Mouse (Mus musculus) splenic B cell, adult 2 months (primary cell): ENCODE results near the gene Gm21887.
"Not testable (repeated sequence)": the region's sequence is repeated elsewhere in the genome, so short reads cannot be mapped to it uniquely, and the experiment has no call there.

Experiments
- DNase-seq: peaks from one replicate; pipeline ENCODE4 v3.0.0-alpha.2; 2011; ENCODE audit warnings: low read depth, low spot score
- H3K27me3 ChIP-seq: 2 replicates; pipeline ENCODE4 v1.6.1; 2012; ENCODE audit warnings: mild to moderate bottlenecking, low read length, moderate library complexity, mixed read lengths; ENCODE audit not compliant: control insufficient read depth, poor library complexity, insufficient read depth, severe bottlenecking
- H3K36me3 ChIP-seq: 2 replicates; pipeline ENCODE4 v1.6.1; 2012; ENCODE audit warnings: mild to moderate bottlenecking, low read length, moderate library complexity, mixed read lengths; ENCODE audit not compliant: control insufficient read depth, poor library complexity, insufficient read depth, severe bottlenecking

The Gm21887 gene

GRCm38 (mm10) chrX:169999912-170000641 is 9.4 kb upstream of the Gm21887 start:
- DNase-seq, H3K27me3 ChIP-seq: not testable (repeated sequence)

GRCm38 (mm10) chrX:170000642-170001387 is 8.6 kb upstream of the Gm21887 start:
- not testable (repeated sequence) for H3K36me3 ChIP-seq, DNase-seq, H3K27me3 ChIP-seq

More at GRCm38 (mm10) chrX:169999912-170000641, 9.4 kb upstream of the Gm21887 start:
- not testable (repeated sequence) for H3K36me3 ChIP-seq

GRCm38 (mm10) chrX:170001388-170001695 is 8.1 kb upstream of the Gm21887 start:
- H3K36me3 ChIP-seq, H3K27me3 ChIP-seq, DNase-seq: not testable (repeated sequence)

- H3K27me3 ChIP-seq, H3K36me3 ChIP-seq, DNase-seq: not testable (repeated sequence)
Measured at GRCm38 (mm10) chrX:170002510-170003197, 6.8 kb upstream of the Gm21887 start.

DNA sequence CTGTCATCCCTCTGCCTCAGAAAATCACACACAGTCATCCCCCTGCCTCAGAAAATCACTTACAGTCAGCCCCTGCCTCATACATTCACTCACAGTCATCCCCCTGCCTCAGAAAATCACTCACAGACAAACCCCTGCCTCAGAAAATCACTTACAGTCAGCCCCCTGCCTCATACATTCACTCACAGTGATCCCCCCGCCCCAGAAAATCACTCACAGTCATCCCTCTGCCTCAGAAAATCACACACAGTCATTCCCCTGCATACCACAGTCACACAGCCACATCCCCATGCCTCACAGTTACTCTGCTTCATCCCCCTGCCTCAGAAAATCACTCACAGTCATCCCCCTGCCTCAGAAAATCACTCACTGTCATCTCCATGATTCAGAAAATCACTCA is 5.9 kb upstream of the Gm21887 start:
- not testable (repeated sequence) for H3K27me3 ChIP-seq, H3K36me3 ChIP-seq, DNase-seq

- not testable (repeated sequence) for H3K36me3 ChIP-seq, DNase-seq, H3K27me3 ChIP-seq
Measured at GRCm38 (mm10) chrX:170004236-170004635, 5.2 kb upstream of the Gm21887 start.

GRCm38 (mm10) chrX:170004793-170005192 is 4.7 kb upstream of the Gm21887 start:
- H3K27me3 ChIP-seq, DNase-seq, H3K36me3 ChIP-seq: not testable (repeated sequence)

DNA sequence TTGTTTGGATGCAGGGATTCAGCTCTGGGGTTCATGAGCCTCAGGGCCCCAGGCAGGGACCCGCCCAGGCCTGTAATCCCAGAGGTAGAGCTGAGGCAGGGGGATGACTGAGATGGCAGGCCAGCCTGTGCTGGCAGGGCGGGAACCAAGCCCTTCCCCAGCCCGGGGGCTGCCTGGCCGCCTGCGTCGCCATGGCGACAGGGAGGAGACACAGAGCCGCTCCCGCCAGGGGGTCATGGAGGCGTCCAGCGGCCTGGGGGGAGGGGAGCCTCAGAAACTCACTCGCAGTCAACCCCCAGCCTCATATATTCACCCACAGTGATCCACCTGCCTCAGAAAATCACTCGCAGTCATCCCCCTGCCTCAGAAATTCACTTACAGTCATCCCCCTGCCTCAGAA is 4.3 kb upstream of the Gm21887 start:
- H3K36me3 ChIP-seq, DNase-seq, H3K27me3 ChIP-seq: not testable (repeated sequence)

GRCm38 (mm10) chrX:170005695-170006297 is 3.7 kb upstream of the Gm21887 start:
- not testable (repeated sequence) for DNase-seq, H3K36me3 ChIP-seq, H3K27me3 ChIP-seq

DNA sequence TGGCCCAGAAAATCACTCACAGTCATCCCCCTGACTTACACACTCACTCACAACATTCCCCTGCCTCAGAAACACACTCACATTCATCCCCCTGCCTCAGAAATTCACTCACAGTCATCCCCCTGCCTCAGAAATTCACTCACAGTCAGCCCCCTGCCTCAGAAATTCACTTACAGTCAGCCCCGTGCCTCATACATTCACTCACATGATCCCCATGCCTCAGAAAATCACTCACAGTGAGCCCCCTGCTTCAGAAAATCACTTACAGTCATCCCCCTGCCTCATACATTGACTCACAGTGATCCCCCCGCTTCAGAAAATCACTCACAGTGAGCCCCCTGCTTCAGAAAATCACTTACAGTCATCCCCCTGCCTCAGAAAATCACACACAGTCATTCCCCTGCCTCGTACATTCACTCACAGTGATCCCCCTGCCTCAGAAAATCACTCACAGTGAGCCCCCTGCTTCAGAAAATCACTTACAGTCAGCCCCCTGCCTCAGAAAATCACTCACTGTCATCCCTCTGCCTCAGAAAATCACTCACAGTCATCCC is 2.7 kb upstream of the Gm21887 start:
- not testable (repeated sequence) for DNase-seq, H3K27me3 ChIP-seq

DNA sequence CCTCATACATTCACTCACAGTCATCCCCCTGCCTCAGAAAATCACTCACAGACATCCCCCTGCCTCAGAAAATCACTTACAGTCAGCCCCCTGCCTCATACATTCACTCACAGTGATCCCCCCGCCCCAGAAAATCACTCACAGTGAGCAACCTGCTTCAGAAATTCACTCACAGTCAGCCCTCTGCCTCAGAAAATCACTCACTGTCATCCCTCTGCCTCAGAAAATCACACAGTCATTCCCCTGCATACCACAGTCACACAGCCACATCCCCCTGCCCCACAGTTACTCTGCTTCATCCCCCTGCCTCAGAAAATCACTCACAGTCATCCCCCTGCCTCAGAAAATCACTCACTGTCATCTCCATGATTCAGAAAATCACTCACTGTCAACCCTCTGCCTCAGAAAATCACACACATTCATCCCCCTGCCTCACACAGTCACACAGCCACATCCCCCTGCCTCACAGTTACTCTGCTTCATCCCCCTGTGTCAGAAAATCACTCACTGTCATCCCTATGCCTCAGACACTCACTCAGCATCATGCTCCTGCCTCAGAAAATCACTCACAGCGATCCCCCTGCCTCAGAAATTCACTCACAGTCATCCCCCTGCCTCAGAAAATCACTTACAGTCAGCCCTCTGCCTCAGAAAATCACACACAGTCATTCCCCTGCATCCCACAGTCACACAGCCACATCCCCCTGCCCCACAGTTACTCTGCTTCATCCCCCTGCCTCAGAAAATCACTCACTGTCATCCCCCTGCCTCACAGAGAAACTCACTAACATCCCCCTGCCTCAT is 1.9 kb upstream of the Gm21887 start:
- peaks cover 10% of the 10 kb centered on the region for H3K36me3 ChIP-seq
- DNase-seq, H3K27me3 ChIP-seq: not testable (repeated sequence)

More for the DNA sequence above, 2.7 kb upstream of the Gm21887 start:
- H3K36me3 ChIP-seq, result peaks cover 10% of the 10 kb centered on the region

GRCm38 (mm10) chrX:170008179-170008467 is 1.3 kb upstream of the Gm21887 start:
- H3K27me3 ChIP-seq, result not testable (repeated sequence)
- DNase-seq, result peak; percentile 51
- peaks cover 10% of the 10 kb centered on the region for H3K36me3 ChIP-seq

- peak; percentile 60 for DNase-seq
- H3K27me3 ChIP-seq, result not testable (repeated sequence)
- peaks cover 10% of the 10 kb centered on the region for H3K36me3 ChIP-seq
Measured at GRCm38 (mm10) chrX:170008584-170008983, 875 bp upstream of the Gm21887 start.

DNA sequence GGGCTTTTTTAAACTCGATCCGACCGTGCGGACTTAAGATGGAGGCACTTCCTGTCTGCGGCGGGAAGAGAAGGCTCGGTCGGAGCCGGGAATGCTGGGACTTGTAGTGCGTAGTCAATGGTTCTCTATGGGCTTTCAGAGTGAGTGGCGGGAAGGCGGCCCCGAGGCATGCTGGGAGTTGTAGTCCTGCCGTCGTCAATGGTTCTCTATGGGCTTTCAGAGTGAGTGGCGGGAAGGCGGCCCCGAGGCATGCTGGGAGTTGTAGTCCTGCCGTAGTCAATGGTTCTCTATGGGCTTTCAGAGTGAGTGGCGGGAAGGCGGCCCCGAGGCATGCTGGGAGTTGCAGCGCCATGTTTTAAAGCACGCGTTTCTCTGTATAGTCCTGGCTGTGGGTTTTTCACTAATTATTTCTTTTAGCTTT is 352 bp downstream of the Gm21887 start:
- DNase-seq, result peak; percentile 100
- peaks cover 10% of the 10 kb centered on the region for H3K36me3 ChIP-seq
- not testable (repeated sequence) for H3K27me3 ChIP-seq
